Mouse (Mus musculus) thymus, adult 2 months (tissue): ENCODE data around the gene Ino80.

Source experiments
- CTCF ChIP-seq: fragments of 200-500 bp; IDR thresholded peaks from 2 replicates; pipeline ENCODE4 v1.5.1; 2012; ENCODE audit warnings: mild to moderate bottlenecking, control low read depth, low read length, moderate library complexity, borderline replicate concordance; ENCODE audit not compliant: control insufficient read depth, poor library complexity, insufficient read depth; ENCODE audit errors: extremely low read depth
- POLR2A ChIP-seq: fragments of 200-500 bp; IDR thresholded peaks from 2 replicates; pipeline ENCODE4 v1.6.1; 2012; ENCODE audit warnings: mild to moderate bottlenecking, low read length, control low read depth, moderate library complexity; ENCODE audit not compliant: control insufficient read depth, poor library complexity, insufficient read depth; ENCODE audit errors: extremely low read depth

- TF ChIP-seq CTCF (no peak), POLR2A (no peak)
Measured at GRCm38 (mm10) chr2:119359721-119360291, 117.7 kb downstream of the Ino80 start.
